ENCODE assay signal across 8 mouse cellular contexts in the genomic region with DNA sequence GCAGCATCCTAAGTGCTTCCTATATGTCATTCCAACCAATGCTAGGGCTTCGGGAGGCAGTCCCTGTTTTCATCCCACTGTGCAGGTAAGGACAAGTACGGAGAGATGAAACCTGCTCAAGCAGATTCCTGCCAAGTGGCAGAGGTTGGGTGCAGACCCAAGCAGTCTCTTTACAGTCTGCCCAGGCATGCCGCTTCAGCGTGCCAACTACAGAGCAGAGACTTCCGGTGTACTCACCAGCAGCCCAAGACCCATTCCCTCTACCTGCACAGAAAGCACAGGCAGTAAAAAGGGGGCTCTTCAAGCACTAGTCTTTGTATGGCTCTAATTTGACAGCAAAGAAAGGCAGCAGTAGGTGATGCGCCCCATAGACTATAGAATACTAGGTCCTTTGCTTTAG. TPM values are rescaled to one million over a fixed set of nuclear protein-coding genes. Genes with fewer than 3 reads are reported as not detected.
DNase-seq lines count a peak whose midpoint lies in the region; ATAC-seq and TF ChIP-seq lines count a peak whose summit lies in the region.

No protein-coding gene starts in this region.

- H3K4me3 ChIP-seq in heart, embryonic 15.5 days = no peak overlapping the region
- 0 out of 2 replicates have a peak overlapping the region, but pooled peaks have one; percentile 2 for H3K4me3 ChIP-seq in embryonic facial prominence, embryonic 12.5 days
- peak overlapping the region; percentile 14; the same call in 1 of the 2 replicates for H3K4me3 ChIP-seq in hindbrain, embryonic 16.5 days (ENCODE audit: low read length)
- no peak overlapping the region for H3K4me3 ChIP-seq in myocyte

- intact Hi-C loops in heart, postnatal 25 days (cut with DNase I) = no loop called here

- WGBS in heart, embryonic 15.5 days = 84% methylated on average over 6 of the region's 6 CpGs
- 83% methylated on average over 6 of the region's 6 CpGs for WGBS in embryonic facial prominence, embryonic 12.5 days
- WGBS in hindbrain, embryonic 16.5 days = 59% methylated on average over 6 of the region's 6 CpGs

- ATAC-seq in heart, embryonic 15.5 days (replicated peaks; ENCODE audit: insufficient number of reproducible peaks, insufficient read depth, low FRiP score, low read depth) = no peak
- ATAC-seq in embryonic facial prominence, embryonic 12.5 days (ENCODE audit: insufficient number of reproducible peaks, insufficient read depth, low FRiP score, low TSS enrichment) = peak; percentile 9; the same call in 1 of the 2 replicates
- ATAC-seq in hindbrain, embryonic 16.5 days = peak; percentile 57
- no peak for ATAC-seq in erythroblast, adult 5-6 weeks (replicated peaks; ENCODE audit: low FRiP score, poor library complexity, severe bottlenecking)

- peak overlapping the region; percentile 39 for H3K4me2 ChIP-seq in heart, embryonic 15.5 days
- peak overlapping the region; percentile 28 for H3K4me2 ChIP-seq in embryonic facial prominence, embryonic 12.5 days (replicated peaks)
- H3K4me2 ChIP-seq in hindbrain, embryonic 16.5 days (ENCODE audit: low read length) = peak overlapping the region; percentile 65
- peak overlapping the region; percentile 52 for H3K4me2 ChIP-seq in myocyte (ENCODE audit: low read depth)

- peaks cover 9% of the 10 kb centered on the region for H3K4me1 ChIP-seq in heart, embryonic 15.5 days (replicated peaks)
- H3K4me1 ChIP-seq in embryonic facial prominence, embryonic 12.5 days = no peaks in the 10 kb centered on the region
- peaks cover 10% of the 10 kb centered on the region; the same call in 1 of the 2 replicates for H3K4me1 ChIP-seq in hindbrain, embryonic 16.5 days (ENCODE audit: control insufficient read depth, insufficient read depth, low read depth, low read length)

- H3K27ac ChIP-seq in heart, embryonic 15.5 days = peak overlapping the region; percentile 32; the same call in 1 of the 2 replicates
- peak overlapping the region; percentile 59; the same call in 1 of the 2 replicates for H3K27ac ChIP-seq in embryonic facial prominence, embryonic 12.5 days
- peak overlapping the region; percentile 86 for H3K27ac ChIP-seq in hindbrain, embryonic 16.5 days (ENCODE audit: low read depth, low read length)

- no peak overlapping the region for H3ac ChIP-seq in myocyte (ENCODE audit: control insufficient read depth, insufficient read length)

- no peaks in the 10 kb centered on the region for H3K9me3 ChIP-seq in heart, embryonic 15.5 days (replicated peaks)
- no peaks in the 10 kb centered on the region for H3K9me3 ChIP-seq in embryonic facial prominence, embryonic 12.5 days
- H3K9me3 ChIP-seq in hindbrain, embryonic 16.5 days (ENCODE audit: control insufficient read depth, low read length) = no peaks in the 10 kb centered on the region

- H3K9ac ChIP-seq in heart, embryonic 15.5 days = no peak overlapping the region
- no peak overlapping the region for H3K9ac ChIP-seq in embryonic facial prominence, embryonic 12.5 days
- peak overlapping the region; percentile 29 for H3K9ac ChIP-seq in hindbrain, embryonic 16.5 days (ENCODE audit: low read depth, low read length)

- H3K36me3 ChIP-seq in heart, embryonic 15.5 days = no peaks in the 10 kb centered on the region
- no peaks in the 10 kb centered on the region for H3K36me3 ChIP-seq in embryonic facial prominence, embryonic 12.5 days
- no peaks in the 10 kb centered on the region for H3K36me3 ChIP-seq in hindbrain, embryonic 16.5 days (ENCODE audit: control insufficient read depth, insufficient read depth, low read length)
- H3K36me3 ChIP-seq in myocyte (ENCODE audit: control insufficient read depth, insufficient read depth) = no peaks in the 10 kb centered on the region

- no peaks in the 10 kb centered on the region for H3K79me2 ChIP-seq in myocyte (ENCODE audit: control insufficient read depth, insufficient read depth)

- no peak for TF ChIP-seq POLR2A in myocyte (IDR thresholded peaks at IDR 0.05; ENCODE audit: insufficient read length, low read depth)

- H3K27me3 ChIP-seq in heart, embryonic 15.5 days = no peaks in the 10 kb centered on the region
- H3K27me3 ChIP-seq in embryonic facial prominence, embryonic 12.5 days = no peaks in the 10 kb centered on the region
- no peaks in the 10 kb centered on the region for H3K27me3 ChIP-seq in hindbrain, embryonic 16.5 days (replicated peaks; ENCODE audit: control insufficient read depth, insufficient read depth, low read length)
- H3K27me3 ChIP-seq in myocyte (ENCODE audit: control insufficient read depth, insufficient read depth, insufficient read length) = no peaks in the 10 kb centered on the region

- no peak for DNase-seq in heart, postnatal 25 days (ENCODE audit: low spot score)
- no peak for DNase-seq in layer of hippocampus, adult 11-12 months (ENCODE audit: low spot score)
- no peak for DNase-seq in thymus, adult 18-20 months

TF ChIP-seq in myocyte, 11 proteins besides CTCF, POLR2A, EP300 and RAD21:
- no peak for TF ChIP-seq SRF (IDR thresholded peaks at IDR 0.05; ENCODE audit: control insufficient read depth, insufficient read length, low read depth)
- TF ChIP-seq CEBPB (IDR thresholded peaks at IDR 0.05; ENCODE audit: insufficient read depth, poor library complexity, severe bottlenecking) = no peak
- TF ChIP-seq MYOD1 (IDR thresholded peaks at IDR 0.05; ENCODE audit: control insufficient read depth in 1 of 3, insufficient read length in 2 of 3, low read depth in 2 of 3) = no peak
- no peak for TF ChIP-seq MAX (IDR thresholded peaks at IDR 0.05; ENCODE audit: low read depth)
- TF ChIP-seq USF1 (IDR thresholded peaks at IDR 0.05; ENCODE audit: low read depth) = no peak
- TF ChIP-seq POLR2AphosphoS2 (IDR thresholded peaks at IDR 0.05; ENCODE audit: insufficient read length, low read depth) = no peak
- no peak for TF ChIP-seq TCF3 (IDR thresholded peaks at IDR 0.05; ENCODE audit: insufficient read length, low read depth)
- TF ChIP-seq E2F4 (IDR thresholded peaks at IDR 0.05; ENCODE audit: insufficient read depth) = no peak
- no peak for TF ChIP-seq REST (IDR thresholded peaks at IDR 0.05; ENCODE audit: insufficient read depth, insufficient read length)
- TF ChIP-seq MYOG (IDR thresholded peaks at IDR 0.05; ENCODE audit: control insufficient read depth in 1 of 3, insufficient read depth in 1 of 3, insufficient read length in 2 of 3, low read depth in 2 of 3) = no peak
- TF ChIP-seq TCF12 (IDR thresholded peaks at IDR 0.05; ENCODE audit: insufficient read depth, poor library complexity, severe bottlenecking) = no peak
TF ChIP-seq in myocyte: peak in this region for 0.

RNA-seq across cellular contexts. Expression of a gene that starts 40.4 kb away (rescaled TPM):
- polyA plus RNA-seq in heart, embryonic 15.5 days (2015; fragmentation: Nextera tagmentation; extraction: Ambion mirVana) = 9.6 and 12.5 TPM in 2 replicates
- 10 to 100 TPM; 17.7 to 18.3 TPM for total RNA-seq in heart, postnatal 25 days (2021)
- 16.3 and 17.8 TPM in 2 replicates for polyA plus RNA-seq in embryonic facial prominence, embryonic 12.5 days (2016; fragmentation: Nextera tagmentation; extraction: Ambion mirVana)
- polyA plus RNA-seq in hindbrain, embryonic 16.5 days (2015; fragmentation: Nextera tagmentation; extraction: Ambion mirVana) = 9.2 and 10.3 TPM in 2 replicates
- polyA plus RNA-seq in myocyte (2012; fragmentation: generic; extraction: Trizol) = 4.6 TPM
- total RNA-seq in erythroblast, adult 5-6 weeks (2015; ENCODE audit: low replicate concordance) = 1.3 and 2.3 TPM in 2 replicates
- total RNA-seq in erythroblast, adult 5-6 weeks (2017; ENCODE audit: low replicate concordance) = 1.4 and 2.5 TPM in 2 replicates

RNA-seq across cellular contexts. Expression of a gene that starts 51.7 kb away (rescaled TPM):
- 7.5 and 10.8 TPM in 2 replicates for polyA plus RNA-seq in heart, embryonic 15.5 days (2015; fragmentation: Nextera tagmentation; extraction: Ambion mirVana)
- 10 to 100 TPM; 19.4 to 19.9 TPM for total RNA-seq in heart, postnatal 25 days (2021)
- 21.8 and 23.5 TPM in 2 replicates for polyA plus RNA-seq in embryonic facial prominence, embryonic 12.5 days (2016; fragmentation: Nextera tagmentation; extraction: Ambion mirVana)
- 20.9 and 23.3 TPM in 2 replicates for polyA plus RNA-seq in hindbrain, embryonic 16.5 days (2015; fragmentation: Nextera tagmentation; extraction: Ambion mirVana)
- 6.1 TPM for polyA plus RNA-seq in myocyte (2012; fragmentation: generic; extraction: Trizol)
- 1.9 and 4.4 TPM in 2 replicates for total RNA-seq in erythroblast, adult 5-6 weeks (2015; ENCODE audit: low replicate concordance)
- total RNA-seq in erythroblast, adult 5-6 weeks (2017; ENCODE audit: low replicate concordance) = 2.2 and 2.8 TPM in 2 replicates

Comparison
In these comparisons a context has a peak if more than half of its experiments do, and no peak if none do; other contexts are left out.
1. ATAC-seq: peak in embryonic facial prominence, embryonic 12.5 days (single experiment) and hindbrain, embryonic 16.5 days (single experiment); none in heart, embryonic 15.5 days (single experiment) and erythroblast, adult 5-6 weeks (single experiment).
2. H3K27ac ChIP-seq: peak in every context shown above with its lines; median percentile 86 in hindbrain, embryonic 16.5 days; 59 in embryonic facial prominence, embryonic 12.5 days; 32 in heart, embryonic 15.5 days.
3. H3K4me3 ChIP-seq: peak in embryonic facial prominence, embryonic 12.5 days (single experiment) and hindbrain, embryonic 16.5 days (single experiment); none in heart, embryonic 15.5 days (single experiment) and myocyte (single experiment).
4. Peak in every context shown above with its lines, with median percentiles within 50 percentile points of each other: H3K4me2 ChIP-seq.